Mouse (Mus musculus): Measurements from ENCODE around the gene Tmem120b.

DNA sequence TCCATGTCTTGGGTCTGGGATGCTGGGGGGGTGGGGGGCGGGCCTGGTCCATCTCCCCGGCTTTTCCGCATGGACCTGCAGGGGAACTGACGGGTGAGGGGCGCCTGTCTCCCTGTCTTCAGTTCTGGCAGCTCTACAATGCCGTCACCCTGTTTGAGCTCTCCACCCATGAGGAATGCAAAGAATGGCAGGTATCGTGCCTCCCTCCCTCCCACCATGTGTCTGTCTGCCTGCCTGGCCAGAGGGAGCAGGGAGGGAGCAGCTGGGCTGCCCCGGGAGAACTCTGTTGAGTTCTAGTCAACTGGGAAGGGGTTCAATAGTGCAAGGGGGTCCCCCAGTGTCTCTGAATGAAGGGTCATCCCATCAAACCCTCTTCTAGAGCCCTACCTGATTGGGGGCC is 47.9 kb downstream of the Tmem120b start:
- TF ChIP-seq POLR2A (IDR thresholded peaks at IDR 0.05; ENCODE audit: low read depth, low read length) = no peak
- no peak for TF ChIP-seq CTCF (IDR thresholded peaks at IDR 0.05; ENCODE audit: extremely low read depth, insufficient read length, insufficient replicate concordance, low read depth, low read length)

Measured in small intestine, adult 2 months (tissue).